Mouse (Mus musculus): ENCODE measurements around the gene Sox2.

Sox2 gene

GRCm38 (mm10) chr3:34649726-34650620 lies at the start of gene Sox2:
Gene Sox2, plus strand, starts transcription at chr3:34650405.
- peak; percentile 95 for DNase-seq

GRCm38 (mm10) chr3:34601116-34601515 lies 49.1 kb upstream of the Sox2 start:
- no peak for DNase-seq

GRCm38 (mm10) chr3:34614107-34614506 lies 36.1 kb upstream of the Sox2 start:
- DNase-seq: no peak

- no peak for DNase-seq
Observed at GRCm38 (mm10) chr3:34615526-34615925, 34.7 kb upstream of the Sox2 start.

- no peak for DNase-seq
Observed at GRCm38 (mm10) chr3:34618934-34619333, 31.3 kb upstream of the Sox2 start.

- no peak for DNase-seq
Observed at GRCm38 (mm10) chr3:34620121-34620520, 30.1 kb upstream of the Sox2 start.

GRCm38 (mm10) chr3:34624721-34625270 lies 25.4 kb upstream of the Sox2 start:
- DNase-seq: no peak

GRCm38 (mm10) chr3:34626521-34626920 lies 23.7 kb upstream of the Sox2 start:
- no peak for DNase-seq

- DNase-seq: peak; percentile 77
Observed at GRCm38 (mm10) chr3:34630031-34630430, 20.2 kb upstream of the Sox2 start.

- DNase-seq: peak; percentile 57
Observed at GRCm38 (mm10) chr3:34630736-34631135, 19.5 kb upstream of the Sox2 start.

- DNase-seq: peak; percentile 61
Observed at GRCm38 (mm10) chr3:34636958-34637357, 13.2 kb upstream of the Sox2 start.

- DNase-seq: peak; percentile 59
Observed at GRCm38 (mm10) chr3:34637481-34637880, 12.7 kb upstream of the Sox2 start.

- peak; percentile 78 for DNase-seq
Observed at GRCm38 (mm10) chr3:34637926-34638325, 12.3 kb upstream of the Sox2 start.

- peak; percentile 71 for DNase-seq
Observed at GRCm38 (mm10) chr3:34638344-34638743, 11.9 kb upstream of the Sox2 start.

GRCm38 (mm10) chr3:34639031-34639872 lies 11.0 kb upstream of the Sox2 start:
- DNase-seq: peak; percentile 88

GRCm38 (mm10) chr3:34639873-34640270 lies 10.3 kb upstream of the Sox2 start:
- peak; percentile 53 for DNase-seq

- DNase-seq: no peak
Observed at GRCm38 (mm10) chr3:34640276-34640675, 9.9 kb upstream of the Sox2 start.

GRCm38 (mm10) chr3:34640690-34641600 lies 9.3 kb upstream of the Sox2 start:
- peak; percentile 88 for DNase-seq

- DNase-seq: no peak
Observed at GRCm38 (mm10) chr3:34641756-34642497, 8.3 kb upstream of the Sox2 start.

GRCm38 (mm10) chr3:34642498-34642941 lies 7.7 kb upstream of the Sox2 start:
- peak; percentile 81 for DNase-seq

- DNase-seq: peak; percentile 24
Observed at GRCm38 (mm10) chr3:34643067-34643466, 7.1 kb upstream of the Sox2 start.
